Mouse (Mus musculus) neural tube, embryonic 12.5 days (tissue): ENCODE measurements around the gene Idh3a. TPM values are rescaled to one million over a fixed set of nuclear protein-coding genes. Genes with fewer than 3 reads are reported as not detected.
"Not testable (repeated sequence)": the region's sequence is repeated elsewhere in the genome, so short reads cannot be mapped to it uniquely, and the experiment has no call there.

Experiments
- ATAC-seq: fragments of 200-750 bp; cut with Nextera tagmentation; 2 replicates; pipeline ENCODE4 v1.8.0; 2017; ENCODE audit warnings: low read depth, mild to moderate bottlenecking, moderate TSS enrichment, moderate library complexity; ENCODE audit not compliant: low FRiP score
- H3K27ac ChIP-seq: fragments of 300-500 bp; sonication (generic); 2 replicates; pipeline ENCODE4 v1.5.1; 2016
- H3K27me3 ChIP-seq: fragments of 300-500 bp; sonication (generic); replicated peaks from 2 replicates; pipeline ENCODE4 v1.6.1; 2016; ENCODE audit warnings: mild to moderate bottlenecking
- H3K36me3 ChIP-seq: fragments of 300-500 bp; sonication (generic); 2 replicates; pipeline ENCODE4 v1.6.1; 2016; ENCODE audit warnings: mild to moderate bottlenecking
- H3K4me1 ChIP-seq: fragments of 300-500 bp; sonication (generic); 2 replicates; pipeline ENCODE4 v1.6.1; 2016
- H3K4me2 ChIP-seq: fragments of 300-500 bp; sonication (generic); replicated peaks from 2 replicates; pipeline ENCODE4 v1.6.1; 2016; ENCODE audit warnings: mild to moderate bottlenecking
- H3K4me3 ChIP-seq: fragments of 300-500 bp; sonication (generic); 2 replicates; pipeline ENCODE4 v1.5.1; 2016
- H3K9ac ChIP-seq: fragments of 300-500 bp; sonication (generic); 2 replicates; pipeline ENCODE4 v1.6.1; 2016; ENCODE audit warnings: mild to moderate bottlenecking
- H3K9me3 ChIP-seq: fragments of 300-500 bp; sonication (generic); 2 replicates; pipeline ENCODE4 v1.6.1; 2016; ENCODE audit warnings: mild to moderate bottlenecking
- WGBS: fragments of 180-500 bp; shearing (Covaris S2); methylation state at CpG from one replicate; pipeline ENCODE4 v1.1.7; 2016; 5-methylcytosine and 5-hydroxymethylcytosine counted together
- polyA plus RNA-seq: library from polyadenylated mRNA; unstranded; fragments of >200 nt; fragmentation: Nextera tagmentation; extraction: Ambion mirVana; gene quantifications from 2 replicates; pipeline ENCODE4 v1.2.1, GENCODE M21; 2016

Idh3a gene
- polyA plus RNA-seq, 1 experiment from 2014 or later = 111 TPM

DNA sequence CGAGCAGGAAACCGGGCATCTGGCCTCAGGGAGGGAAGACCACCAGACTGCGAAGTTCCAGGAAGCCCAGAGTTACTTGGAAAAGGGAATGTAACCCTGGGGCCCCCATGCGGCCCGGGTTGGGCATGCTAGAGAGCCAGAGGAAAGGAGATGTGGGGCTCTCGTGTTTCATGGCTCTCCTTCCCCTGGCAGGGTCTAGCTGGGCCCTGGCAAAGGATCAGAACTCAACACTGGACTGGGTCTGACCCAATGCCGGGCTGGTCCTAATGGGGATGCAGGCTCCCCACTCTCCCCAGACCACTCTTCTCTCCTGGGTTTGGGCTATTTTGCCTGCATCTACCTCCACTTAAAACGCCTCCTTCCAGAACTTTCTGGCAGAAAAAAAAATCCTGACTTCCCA lies 27.4 kb upstream of the Idh3a start:
- H3K4me1 ChIP-seq = no peaks in the 10 kb centered on the region
- H3K36me3 ChIP-seq = no peaks in the 10 kb centered on the region
- 84% methylated on average over 8 of the region's 8 CpGs for WGBS
- H3K4me3 ChIP-seq = no peak overlapping the region
- H3K9ac ChIP-seq = no peak overlapping the region
- H3K27me3 ChIP-seq = no peaks in the 10 kb centered on the region
- H3K4me2 ChIP-seq = no peak overlapping the region
- no peaks in the 10 kb centered on the region for H3K9me3 ChIP-seq
- H3K27ac ChIP-seq = no peak overlapping the region
- ATAC-seq = no peak

DNA sequence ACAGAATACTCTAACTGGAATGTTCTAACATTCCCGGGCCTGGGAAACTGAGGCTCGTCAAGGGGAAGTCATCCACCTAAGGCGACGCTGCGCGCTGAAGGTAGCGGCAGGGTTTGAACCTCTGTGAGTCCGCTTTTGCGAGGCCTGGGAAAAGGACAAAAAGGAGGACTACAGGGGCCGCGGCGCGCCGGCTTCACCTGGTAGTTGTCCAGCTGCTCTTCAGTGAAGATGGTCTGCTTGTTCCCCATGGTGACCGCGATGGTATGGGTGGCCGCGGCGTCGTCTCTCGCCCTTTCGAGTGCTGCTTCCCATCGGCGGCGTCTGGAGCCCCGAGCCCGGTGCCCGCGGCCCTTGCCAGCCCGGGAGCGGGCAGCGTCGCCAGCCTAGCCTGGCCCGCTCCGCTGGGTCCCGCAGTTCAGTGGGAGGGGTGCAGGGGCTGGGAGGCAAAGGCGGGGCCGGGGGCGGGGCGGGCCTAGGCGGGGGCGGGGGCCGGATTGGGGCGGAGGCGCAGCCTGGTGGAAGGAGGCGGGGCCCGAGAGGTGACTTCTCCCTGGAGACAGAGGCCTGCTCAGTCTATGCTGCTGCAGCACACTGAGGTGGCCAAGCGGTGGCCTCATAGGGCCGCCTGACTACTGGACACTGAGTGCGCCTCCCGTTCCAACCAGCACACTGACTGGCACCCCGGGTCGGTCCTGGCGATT lies 26.2 kb upstream of the Idh3a start, which contains the start of gene Cib2:
TSS of gene Cib2 (minus strand) at position 448 of the 701 bp plus-strand sequence.
- WGBS = 2% methylated on average over 54 of the region's 54 CpGs
- no peak within 1 kb of the TSS for H3K27ac ChIP-seq

DNA sequence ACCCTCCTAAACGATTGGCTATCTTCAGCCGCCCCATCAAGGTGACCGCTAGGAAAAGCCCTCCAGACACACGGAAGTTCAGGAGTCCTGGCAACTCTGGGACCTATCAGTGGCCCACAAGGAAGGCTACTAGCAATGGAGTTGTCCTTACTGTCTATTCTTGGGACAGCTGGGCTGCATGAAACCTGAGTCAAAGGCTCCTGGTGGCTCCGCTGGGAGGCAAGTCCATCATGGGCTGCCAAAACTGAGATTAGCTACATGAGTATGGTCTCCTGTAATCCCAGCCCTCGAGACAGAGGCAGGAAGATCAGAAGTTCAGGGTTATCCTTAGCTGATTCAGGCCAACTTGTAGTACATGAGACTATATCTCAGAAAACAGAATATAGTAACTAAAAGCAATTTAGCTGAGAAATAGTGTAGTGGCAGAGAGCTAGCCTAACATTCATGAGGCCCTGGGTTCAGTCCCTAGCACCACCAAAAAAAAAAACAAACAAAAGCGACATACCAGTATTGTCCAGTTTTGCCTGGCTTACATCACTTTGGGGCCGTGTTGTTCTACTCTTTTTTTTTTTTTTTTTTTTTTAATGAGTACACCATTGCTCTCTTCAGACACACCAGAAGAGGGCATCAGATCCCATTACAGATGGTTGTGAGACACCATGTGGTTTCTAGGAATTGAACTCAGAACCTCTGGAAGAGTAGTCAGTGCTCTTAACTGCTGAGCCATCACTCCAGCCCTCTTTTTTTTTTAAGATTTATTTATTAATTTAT lies 25.1 kb upstream of the Idh3a start:
- H3K4me2 ChIP-seq = no peak overlapping the region
- no peaks in the 10 kb centered on the region for H3K4me1 ChIP-seq
- H3K27me3 ChIP-seq = no peaks in the 10 kb centered on the region
- WGBS = 88% methylated on average over 8 of the region's 8 CpGs
- H3K4me3 ChIP-seq = no peak overlapping the region
- H3K27ac ChIP-seq = no peak overlapping the region
- no peaks in the 10 kb centered on the region for H3K9me3 ChIP-seq
- no peaks in the 10 kb centered on the region for H3K36me3 ChIP-seq
- H3K9ac ChIP-seq = no peak overlapping the region
- ATAC-seq = no peak; the same call in 1 of the 2 replicates

More for the DNA sequence above, 26.2 kb upstream of the Idh3a start, which contains the start of gene Cib2:
- peak within 1 kb of the TSS; percentile 59 for H3K9ac ChIP-seq
- H3K4me1 ChIP-seq = no peaks in the 10 kb centered on the region
- no peaks in the 10 kb centered on the region for H3K36me3 ChIP-seq
- no peaks in the 10 kb centered on the region for H3K27me3 ChIP-seq
- H3K9me3 ChIP-seq = no peaks in the 10 kb centered on the region
- H3K4me3 ChIP-seq = peak within 1 kb of the TSS; percentile 52
- H3K4me2 ChIP-seq = peak within 1 kb of the TSS; percentile 74
- ATAC-seq = peak; percentile 98

DNA sequence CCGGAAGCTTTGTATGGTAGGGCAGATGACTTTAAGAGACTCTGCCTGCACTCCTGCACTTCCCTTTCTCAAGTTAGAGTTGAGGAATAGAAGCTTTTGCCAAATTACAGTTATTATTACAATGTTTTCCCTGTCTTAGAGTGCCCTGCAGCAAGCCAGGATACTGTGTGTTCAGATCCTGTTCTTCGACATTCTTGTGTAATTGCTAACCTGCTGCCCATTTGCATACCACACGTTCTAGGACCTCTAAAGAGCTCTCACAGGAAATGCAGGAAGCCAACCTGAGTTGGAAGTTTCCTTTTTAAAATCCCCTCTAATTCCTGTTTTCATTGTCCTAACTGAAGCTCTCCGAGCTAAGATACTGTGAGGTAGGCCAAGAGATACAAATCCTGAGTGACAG lies 19.2 kb upstream of the Idh3a start:
- no peak for ATAC-seq
- no peaks in the 10 kb centered on the region for H3K36me3 ChIP-seq

DNA sequence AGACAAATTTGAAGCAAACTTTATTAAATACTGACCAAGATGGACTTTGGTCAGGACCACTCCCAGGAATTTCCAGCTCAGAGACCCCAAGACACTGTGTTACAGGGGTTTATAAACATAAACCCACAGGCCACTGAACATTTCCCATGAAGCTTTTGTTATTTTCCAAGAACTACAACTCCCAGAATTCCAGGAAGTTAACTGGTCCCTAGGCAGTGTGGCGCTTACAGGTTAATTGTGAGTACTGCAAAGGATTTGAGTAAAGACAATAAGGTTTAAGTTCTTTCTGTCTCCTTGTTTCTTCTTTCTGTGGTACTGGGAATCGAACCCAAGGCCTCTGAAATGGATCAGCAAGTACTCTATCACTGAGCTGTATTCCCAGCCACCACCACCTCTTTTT lies 17.4 kb upstream of the Idh3a start:
- H3K36me3 ChIP-seq = no peaks in the 10 kb centered on the region
- WGBS = 44% methylated on average over 2 of the region's 2 CpGs
- H3K4me1 ChIP-seq = no peaks in the 10 kb centered on the region
- H3K4me2 ChIP-seq = no peak overlapping the region
- no peak overlapping the region for H3K4me3 ChIP-seq
- H3K9me3 ChIP-seq = no peaks in the 10 kb centered on the region
- no peak overlapping the region for H3K9ac ChIP-seq
- ATAC-seq = no peak
- H3K27ac ChIP-seq = no peak overlapping the region
- H3K27me3 ChIP-seq = no peaks in the 10 kb centered on the region

More for the DNA sequence above, 19.2 kb upstream of the Idh3a start:
- H3K4me3 ChIP-seq = no peak overlapping the region
- H3K9ac ChIP-seq = no peak overlapping the region
- H3K27ac ChIP-seq = no peak overlapping the region
- WGBS = 69% methylated on average over 4 of the region's 4 CpGs
- no peaks in the 10 kb centered on the region for H3K4me1 ChIP-seq
- no peaks in the 10 kb centered on the region for H3K27me3 ChIP-seq
- no peaks in the 10 kb centered on the region for H3K9me3 ChIP-seq
- no peak overlapping the region for H3K4me2 ChIP-seq

DNA sequence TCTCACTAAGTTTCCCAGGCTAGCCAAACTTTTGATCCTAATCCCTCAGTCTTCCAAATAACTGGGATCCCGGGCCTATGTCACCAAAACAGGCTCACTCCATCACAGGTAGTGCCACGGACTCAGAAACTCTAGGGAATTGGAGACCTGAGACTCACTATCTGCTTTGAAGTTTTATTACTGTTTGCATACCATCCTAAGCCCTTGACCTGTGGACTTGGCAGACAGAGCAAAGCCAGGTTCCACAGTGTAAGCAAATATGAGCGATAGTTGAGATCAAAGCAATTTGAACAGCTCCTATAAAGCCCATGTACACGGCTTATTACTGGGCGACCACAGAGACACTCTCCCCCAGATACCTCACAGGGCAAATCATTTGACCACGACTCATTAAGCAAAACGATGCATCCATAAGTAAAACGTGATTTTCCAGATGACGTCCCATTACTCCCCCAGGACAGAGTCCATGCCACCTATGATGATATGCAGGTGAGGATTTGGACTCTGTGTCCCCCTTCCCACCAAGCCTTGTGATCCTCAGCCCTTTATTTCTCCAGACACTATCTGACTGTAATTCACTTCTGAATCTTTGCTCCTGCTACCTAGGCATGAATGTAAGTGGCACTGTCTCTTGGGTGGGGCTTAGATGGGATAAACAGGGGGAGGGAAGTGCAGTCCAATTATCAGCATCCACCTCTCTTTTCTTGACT lies 14.8 kb upstream of the Idh3a start:
- Histone ChIP-seq H3K36me3 (no peaks in the 10 kb centered on the region), H3K4me3 (no peak overlapping the region), H3K4me2 (no peak overlapping the region), H3K9ac (no peak overlapping the region), H3K9me3 (no peaks in the 10 kb centered on the region), H3K27ac (no peak overlapping the region), H3K27me3 (no peaks in the 10 kb centered on the region), H3K4me1 (no peaks in the 10 kb centered on the region)
- ATAC-seq = no peak
- 82% methylated on average over 9 of the region's 9 CpGs for WGBS

DNA sequence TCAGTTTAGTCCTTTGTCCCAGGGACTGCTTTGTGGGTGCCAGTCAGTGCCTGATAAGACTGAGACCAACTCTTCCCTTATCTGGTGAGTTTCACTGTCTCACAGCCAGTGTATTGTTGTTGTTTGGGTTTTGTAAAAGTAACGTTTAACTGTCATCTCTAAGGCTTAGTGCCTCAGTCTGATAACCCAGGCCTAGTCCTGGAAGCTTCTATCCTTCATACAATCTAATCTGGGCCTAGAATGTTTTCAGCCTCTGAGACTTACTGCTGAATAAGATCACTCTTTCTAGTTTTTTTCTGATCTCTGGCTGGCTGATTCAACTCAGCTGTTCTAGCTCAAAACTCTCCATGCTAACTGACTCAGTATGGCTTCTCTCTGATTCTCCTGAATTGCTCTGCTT lies 2.4 kb upstream of the Idh3a start:
- Histone ChIP-seq H3K27ac (no peak overlapping the region), H3K4me2 (no peak overlapping the region), H3K4me3 (no peak overlapping the region), H3K36me3 (no peaks in the 10 kb centered on the region), H3K27me3 (no peaks in the 10 kb centered on the region), H3K4me1 (peaks cover 15% of the 10 kb centered on the region), H3K9me3 (no peaks in the 10 kb centered on the region), H3K9ac (no peak overlapping the region)
- ATAC-seq = no peak
- 58% methylated on average over 1 of the region's 1 CpGs for WGBS

DNA sequence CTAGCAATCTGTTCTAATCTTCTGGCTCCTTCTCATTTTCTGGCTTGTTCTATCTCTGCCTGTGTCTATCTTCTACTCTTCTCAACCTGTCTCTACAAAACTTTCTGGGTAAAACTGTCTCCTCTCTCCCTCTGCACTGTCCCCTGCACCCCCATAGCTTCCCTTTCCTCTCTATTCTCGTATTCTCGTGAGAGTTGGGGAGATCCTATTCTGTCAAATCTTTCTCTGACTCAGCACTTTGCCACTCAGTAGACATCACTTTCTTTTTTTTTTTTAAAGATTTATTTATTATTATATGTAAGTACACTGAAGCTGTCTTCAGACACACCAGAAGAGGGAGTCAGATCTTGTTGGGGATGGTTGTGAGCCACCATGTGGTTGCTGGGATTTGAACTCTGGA lies 2.0 kb upstream of the Idh3a start:
- H3K27ac ChIP-seq, H3K9me3 ChIP-seq, H3K36me3 ChIP-seq, H3K9ac ChIP-seq, H3K27me3 ChIP-seq, ATAC-seq, H3K4me2 ChIP-seq, H3K4me3 ChIP-seq: not testable (repeated sequence)
- WGBS = 85% methylated on average over 2 of the region's 2 CpGs
- H3K4me1 ChIP-seq = peaks cover 15% of the 10 kb centered on the region

DNA sequence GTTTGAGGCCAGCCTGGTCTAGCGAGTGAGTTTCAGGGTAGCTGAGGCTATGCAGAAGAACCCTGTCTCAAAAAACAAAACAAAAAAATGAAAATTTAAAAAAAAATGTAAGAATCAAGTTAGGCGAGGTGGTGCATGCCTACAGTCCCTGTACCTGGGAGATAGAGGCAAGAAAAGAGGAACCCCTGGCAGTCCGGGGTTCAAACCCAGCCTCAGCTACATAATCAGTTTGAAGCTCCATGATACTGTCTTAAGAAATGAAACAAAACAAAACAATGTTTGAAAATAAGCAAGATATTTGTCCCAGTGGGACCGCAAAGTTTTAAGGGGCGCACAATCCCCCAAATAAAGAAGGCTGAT lies 315 bp upstream of the Idh3a start:
- H3K9ac ChIP-seq = no peak overlapping the region
- peak overlapping the region; percentile 91 for H3K4me3 ChIP-seq
- no peaks in the 10 kb centered on the region for H3K9me3 ChIP-seq
- 0 out of 2 replicates have a peak, but pooled peaks have one; percentile 11 for ATAC-seq
- WGBS = 31% methylated on average over 5 of the region's 5 CpGs
- H3K27me3 ChIP-seq = no peaks in the 10 kb centered on the region
- H3K27ac ChIP-seq = no peak overlapping the region
- H3K4me1 ChIP-seq = peaks cover 15% of the 10 kb centered on the region
- peak overlapping the region; percentile 95 for H3K4me2 ChIP-seq
- H3K36me3 ChIP-seq = peaks cover 6% of the 10 kb centered on the region; the same call in 1 of the 2 replicates

DNA sequence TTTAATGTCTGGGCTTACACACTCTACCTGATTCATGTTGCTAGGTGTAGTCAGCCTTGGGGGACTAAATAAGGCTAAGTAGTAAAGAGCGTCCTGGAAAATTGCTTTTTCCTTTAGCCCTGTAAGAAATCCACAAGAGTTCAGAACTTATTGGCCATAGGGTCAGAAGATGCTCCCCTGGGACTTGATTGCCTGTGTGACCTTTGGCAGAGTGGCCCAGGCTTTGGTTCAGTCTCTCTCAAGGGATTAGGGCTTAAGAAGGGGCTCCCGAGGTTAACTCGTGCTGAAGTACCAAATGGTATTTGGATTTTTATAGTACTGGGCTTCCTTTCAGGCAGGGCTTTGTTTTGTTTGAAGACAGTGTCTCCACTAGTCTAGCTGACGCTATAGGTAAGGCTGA lies 1.7 kb downstream of the Idh3a start:
- Histone ChIP-seq H3K4me1 (peaks cover 15% of the 10 kb centered on the region), H3K4me3 (no peak overlapping the region), H3K9me3 (no peaks in the 10 kb centered on the region), H3K27me3 (no peaks in the 10 kb centered on the region), H3K9ac (no peak overlapping the region), H3K4me2 (peak overlapping the region; percentile 95), H3K36me3 (peaks cover 14% of the 10 kb centered on the region), H3K27ac (no peak overlapping the region)
- no peak for ATAC-seq
- 78% methylated on average over 4 of the region's 4 CpGs for WGBS

DNA sequence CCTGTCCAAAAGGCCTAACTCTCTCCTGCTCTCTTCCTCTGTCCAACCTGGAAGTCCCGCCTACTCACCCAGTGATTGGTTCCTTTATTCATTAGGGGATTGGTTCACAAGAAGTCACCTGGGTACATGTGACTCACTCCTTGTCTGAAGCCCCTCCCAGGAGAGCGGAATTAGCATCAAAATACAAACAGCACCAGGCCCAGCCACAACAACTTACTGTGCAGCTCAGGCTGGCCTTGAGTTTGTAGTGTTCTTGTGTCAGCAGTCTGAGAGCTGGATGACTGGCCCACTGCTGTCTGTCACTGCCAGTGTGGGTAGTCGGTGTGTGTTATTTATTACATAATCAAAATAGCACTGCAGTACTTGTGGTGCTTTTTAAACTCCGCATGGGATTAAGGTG lies 7.5 kb downstream of the Idh3a start:
- not testable (repeated sequence) for H3K4me1 ChIP-seq, H3K4me3 ChIP-seq, ATAC-seq, H3K4me2 ChIP-seq, H3K9ac ChIP-seq, H3K9me3 ChIP-seq, H3K27me3 ChIP-seq, H3K27ac ChIP-seq
- 82% methylated on average over 4 of the region's 4 CpGs for WGBS
- peaks cover 68% of the 10 kb centered on the region for H3K36me3 ChIP-seq

DNA sequence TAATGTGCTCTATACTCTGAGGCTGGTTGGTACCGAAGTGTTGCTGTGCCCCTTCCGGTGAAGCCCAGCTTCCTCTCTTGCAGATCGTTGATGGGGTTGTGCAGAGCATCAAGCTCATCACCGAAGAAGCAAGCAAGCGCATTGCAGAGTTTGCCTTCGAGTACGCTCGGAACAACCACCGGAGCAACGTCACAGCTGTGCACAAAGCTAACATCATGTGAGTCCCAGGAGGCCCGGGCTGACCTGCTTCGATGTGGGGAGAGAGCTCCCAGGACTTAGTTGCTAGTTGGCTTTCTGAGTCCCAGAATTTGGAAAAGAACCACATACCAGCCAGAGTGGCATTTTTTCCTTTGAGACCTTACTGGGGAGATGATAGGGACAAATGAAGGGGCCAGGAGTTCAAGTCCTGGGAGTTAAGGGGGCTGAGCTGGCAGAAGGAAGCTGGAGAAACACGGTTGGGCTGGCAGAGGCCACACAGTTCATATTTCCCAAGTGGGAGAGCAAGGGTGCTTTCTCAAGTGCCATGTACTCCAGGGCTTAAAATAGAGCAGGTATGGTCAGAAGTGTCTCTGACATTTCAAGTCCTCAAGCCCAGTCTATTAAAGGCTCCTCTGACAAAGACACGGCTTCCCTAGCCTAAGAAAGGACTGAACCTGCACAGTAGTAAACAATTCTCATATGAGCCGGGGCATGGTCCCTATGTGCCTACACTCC lies 10.8 kb downstream of the Idh3a start:
- Histone ChIP-seq H3K9ac (no peak overlapping the region), H3K4me1 (no peaks in the 10 kb centered on the region), H3K27ac (no peak overlapping the region), H3K27me3 (no peaks in the 10 kb centered on the region), H3K9me3 (no peaks in the 10 kb centered on the region), H3K4me2 (no peak overlapping the region), H3K4me3 (no peak overlapping the region), H3K36me3 (peaks cover 82% of the 10 kb centered on the region)
- ATAC-seq = no peak
- 95% methylated on average over 15 of the region's 15 CpGs for WGBS
